Mouse (Mus musculus) ES-Bruce4 (cell line): ENCODE measurements around the gene Shprh.

ENCODE experiments used
- CTCF ChIP-seq: IDR thresholded peaks from one replicate; pipeline ENCODE4 v1.8.1; 2011; ENCODE audit warnings: low read depth, low read length
- EP300 ChIP-seq: IDR thresholded peaks from 2 replicates; pipeline ENCODE4 v1.6.1; 2011; ENCODE audit warnings: low read depth, low read length; ENCODE audit not compliant: insufficient read depth
- POLR2A ChIP-seq: IDR thresholded peaks from one replicate; pipeline ENCODE4 v1.8.1; 2011; ENCODE audit warnings: low read length; ENCODE audit not compliant: insufficient read depth

GRCm38 (mm10) chr10:11157039-11157438 is 7.8 kb downstream of the Shprh start:
- no peak for TF ChIP-seq POLR2A
- TF ChIP-seq EP300, result no peak
- peak; percentile 20 for TF ChIP-seq CTCF
